Mouse (Mus musculus) ES-E14 (cell line): ENCODE measurements around the gene Grcc10. TPM values are rescaled to one million over a fixed set of nuclear protein-coding genes. Genes with fewer than 3 reads are reported as not detected.

Source experiments
- DNase-seq: peaks from one replicate; pipeline ENCODE4 v3.0.0-alpha.2; 2013; ENCODE audit warnings: low read depth, low spot score
- H3K27ac ChIP-seq: 2 replicates; pipeline ENCODE4 v1.5.1; 2012; ENCODE audit warnings: low read depth, mild to moderate bottlenecking, low read length, moderate library complexity, mixed read lengths; ENCODE audit not compliant: poor library complexity, insufficient read depth, severe bottlenecking
- H3K36me3 ChIP-seq: 2 replicates; pipeline ENCODE4 v1.6.1; 2012; ENCODE audit warnings: mild to moderate bottlenecking, low read length, moderate library complexity, mixed read lengths; ENCODE audit not compliant: control insufficient read depth, poor library complexity, insufficient read depth, severe bottlenecking
- H3K4me1 ChIP-seq, 2 experiments: fragments of 150-350 bp in 1 of 2; sonication (generic) in 1 of 2; 2 replicates each; pipeline ENCODE4 v1.6.1; 2012; ENCODE audit warnings: low read length in 2 of 2, mild to moderate bottlenecking in 1 of 2, mixed read lengths in 1 of 2; ENCODE audit not compliant: control insufficient read depth in 2 of 2, insufficient read depth in 2 of 2, poor library complexity in 1 of 2
- H3K4me3 ChIP-seq, 2 experiments: fragments of 150-350 bp in 1 of 2; sonication (generic) in 1 of 2; 2 replicates each; pipeline ENCODE4 v1.5.1; 2012; ENCODE audit warnings: low read length in 2 of 2, low read depth in 1 of 2, mild to moderate bottlenecking in 1 of 2, mixed read lengths in 1 of 2; ENCODE audit not compliant: insufficient read depth in 1 of 2, poor library complexity in 1 of 2, severe bottlenecking in 1 of 2
- H3K9ac ChIP-seq: 2 replicates; pipeline ENCODE4 v1.6.1; 2012; ENCODE audit warnings: low read depth, mild to moderate bottlenecking, low read length, mixed read lengths; ENCODE audit not compliant: poor library complexity, insufficient read depth, severe bottlenecking
- H3K9me3 ChIP-seq: fragments of 150-350 bp; sonication (generic); 2 replicates; pipeline ENCODE4 v1.6.1; 2012; ENCODE audit warnings: low read depth, mild to moderate bottlenecking, low read length; ENCODE audit not compliant: control insufficient read depth, insufficient read depth
- CHD2 ChIP-seq: IDR thresholded peaks from 2 replicates; pipeline ENCODE4 v1.6.1; 2014; ENCODE audit warnings: mild to moderate bottlenecking, low read depth, low read length, inconsistent platforms
- HCFC1 ChIP-seq: IDR thresholded peaks from 2 replicates; pipeline ENCODE4 v1.6.1; 2012; ENCODE audit warnings: low read length, inconsistent platforms, borderline replicate concordance; ENCODE audit not compliant: insufficient read depth
- MAFK ChIP-seq: IDR thresholded peaks from 2 replicates; pipeline ENCODE4 v1.6.1; 2014; ENCODE audit warnings: mild to moderate bottlenecking, low read depth, low read length, inconsistent platforms; ENCODE audit not compliant: insufficient read depth
- ZC3H11A ChIP-seq: IDR thresholded peaks from 2 replicates; pipeline ENCODE4 v1.6.1; 2012; ENCODE audit warnings: low read depth, mild to moderate bottlenecking, inconsistent platforms, low read length, borderline replicate concordance
- ZNF384 ChIP-seq: IDR thresholded peaks from 2 replicates; pipeline ENCODE4 v1.6.1; 2012; ENCODE audit warnings: low read depth, low read length, inconsistent platforms
- in situ Hi-C, 2 experiments: fragments of 600-800 bp; cut with MboI; formaldehyde crosslinking; loops; one replicate each; pipeline ENCODE4 v1.15.1; 2025; ENCODE audit warnings: low sequenced_read_pairs in 2 of 2, inconsistent platforms in 1 of 2; ENCODE audit not compliant: unreplicated experiment in 2 of 2
- total RNA-seq: library from RNA; depleted of rRNA; stranded (reverse); fragments of 300-350 nt; gene quantifications from 2 replicates; pipeline ENCODE4 v1.2.3, GENCODE M21; 2012

The Grcc10 gene
- total RNA-seq, 1 experiment = 108 TPM

GRCm38 (mm10) chr6:124758849-124759232, 17.7 kb upstream of the Grcc10 start:
- no peak for DNase-seq
- peaks cover 6 to 13% of the 10 kb centered on the region in 2 experiments; a peak in 3 of 4 replicates for H3K4me1 ChIP-seq
- H3K9ac ChIP-seq = peak overlapping the region; percentile 40; the same call in 1 of the 2 replicates
- H3K27ac ChIP-seq = no peak overlapping the region
- no peaks in the 10 kb centered on the region; the same call in 1 of the 2 replicates for H3K36me3 ChIP-seq
- TF ChIP-seq HCFC1 = no peak
- TF ChIP-seq MAFK = no peak
- TF ChIP-seq ZC3H11A = no peak
- no peak for TF ChIP-seq ZNF384
- TF ChIP-seq CHD2 = no peak
- no peak overlapping the region for H3K4me3 ChIP-seq
- no peaks in the 10 kb centered on the region for H3K9me3 ChIP-seq
- in situ Hi-C loops = no loop called here

DNA sequence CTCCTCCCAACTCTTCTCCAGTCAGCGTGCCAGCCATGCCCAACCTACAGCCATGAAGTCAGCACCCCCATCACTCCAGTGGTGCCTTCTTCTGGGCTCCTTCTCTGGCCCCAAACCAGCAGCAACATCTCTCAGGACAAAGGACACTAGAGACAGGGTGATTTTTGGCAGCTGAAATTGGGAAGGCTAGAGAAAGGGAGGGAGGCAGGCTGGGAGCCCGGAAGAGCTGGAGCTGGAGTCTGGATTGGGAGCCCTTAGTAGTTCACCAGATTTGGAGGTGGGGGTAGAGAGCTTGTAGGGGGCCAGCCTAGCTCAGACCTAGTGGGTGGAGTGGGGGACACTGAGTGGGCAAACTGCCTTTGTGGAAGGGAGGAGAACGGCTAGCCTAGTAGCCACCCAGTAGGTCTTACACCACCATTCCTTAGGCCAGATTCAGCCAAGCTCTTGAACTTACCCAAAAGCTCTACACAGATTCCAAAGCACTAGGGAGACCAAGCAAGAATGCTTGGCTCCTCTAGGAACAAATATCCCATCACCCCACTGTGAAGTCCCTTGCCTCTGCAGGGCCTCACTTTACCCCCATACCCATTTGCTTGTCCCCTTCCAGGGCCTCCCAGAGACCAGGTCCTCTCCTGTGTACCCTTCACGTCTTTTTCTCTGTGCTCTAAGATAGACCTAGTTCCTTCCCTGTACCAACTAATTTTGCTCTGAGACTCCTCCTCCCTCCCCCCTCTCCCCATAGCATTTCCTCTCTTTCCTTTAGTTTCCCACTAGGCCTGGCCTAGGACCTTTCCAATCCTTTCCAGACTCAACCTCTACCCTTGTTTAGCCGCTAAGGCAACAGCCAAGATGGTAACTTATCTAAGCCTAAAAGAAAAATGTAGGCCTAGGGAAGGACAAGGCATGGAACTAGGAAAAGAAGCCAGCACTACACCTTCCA, 17.0 kb upstream of the Grcc10 start:
- no peak overlapping the region for H3K27ac ChIP-seq
- H3K9ac ChIP-seq = no peak overlapping the region
- no peak for DNase-seq
- no peaks in the 10 kb centered on the region for H3K9me3 ChIP-seq
- peaks cover 6 to 13% of the 10 kb centered on the region in 2 experiments; a peak in 3 of 4 replicates for H3K4me1 ChIP-seq
- H3K36me3 ChIP-seq = no peaks in the 10 kb centered on the region; the same call in 1 of the 2 replicates
- in situ Hi-C loops = no loop called here
- H3K4me3 ChIP-seq = no peak overlapping the region
- TF ChIP-seq ZC3H11A (no peak), MAFK (no peak), HCFC1 (no peak), CHD2 (no peak), ZNF384 (no peak)

- H3K36me3 ChIP-seq = no peaks in the 10 kb centered on the region; the same call in 1 of the 2 replicates
- H3K9me3 ChIP-seq = no peaks in the 10 kb centered on the region
- DNase-seq = no peak
- in situ Hi-C loops = no loop called here
- peak overlapping the region; percentile 95; the same call in 1 of the 2 replicates for H3K9ac ChIP-seq
- peaks cover 6 to 13% of the 10 kb centered on the region in 2 experiments; a peak in 3 of 4 replicates for H3K4me1 ChIP-seq
- no peak overlapping the region for H3K27ac ChIP-seq
- TF ChIP-seq MAFK (no peak), HCFC1 (no peak), CHD2 (no peak), ZNF384 (no peak), ZC3H11A (no peak)
- peak overlapping the region; percentile 73 to 96; a peak in 3 of 4 replicates for H3K4me3 ChIP-seq
Measured at GRCm38 (mm10) chr6:124757351-124757880, 16.2 kb upstream of the Grcc10 start.

GRCm38 (mm10) chr6:124756652-124757350, 15.6 kb upstream of the Grcc10 start:
- Histone ChIP-seq H3K36me3 (no peaks in the 10 kb centered on the region; the same call in 1 of the 2 replicates), H3K9ac (peak overlapping the region; percentile 95), H3K9me3 (no peaks in the 10 kb centered on the region), H3K4me3 (peak overlapping the region; percentile 73 to 96), H3K4me1 (peaks cover 6 to 13% of the 10 kb centered on the region in 2 experiments; a peak in 3 of 4 replicates), H3K27ac (peak overlapping the region; percentile 81)
- in situ Hi-C loops = no loop called here
- no peak for TF ChIP-seq HCFC1
- no peak for TF ChIP-seq MAFK
- no peak for TF ChIP-seq ZC3H11A
- no peak for TF ChIP-seq CHD2
- TF ChIP-seq ZNF384 = no peak
- no peak for DNase-seq
